Mouse (Mus musculus) megakaryocyte, embryonic 14.5 days (primary cell): ENCODE measurements at regions not wholly inside any gene's neighbourhood (a gene's known extent, or its start where the extent isn't known, plus 50 kb on each side); places are given as distances from the start of the nearest gene placed in this dataset.

Experiments
- FLI1 ChIP-seq: IDR thresholded peaks from 2 replicates; pipeline ENCODE4 v1.6.1; 2012; ENCODE audit warnings: low read length, inconsistent platforms, mixed read lengths
- GATA1 ChIP-seq: IDR thresholded peaks from 3 replicates; pipeline ENCODE4 v1.6.1; 2012; ENCODE audit warnings: mixed read lengths, low read length, inconsistent platforms, borderline replicate concordance

DNA sequence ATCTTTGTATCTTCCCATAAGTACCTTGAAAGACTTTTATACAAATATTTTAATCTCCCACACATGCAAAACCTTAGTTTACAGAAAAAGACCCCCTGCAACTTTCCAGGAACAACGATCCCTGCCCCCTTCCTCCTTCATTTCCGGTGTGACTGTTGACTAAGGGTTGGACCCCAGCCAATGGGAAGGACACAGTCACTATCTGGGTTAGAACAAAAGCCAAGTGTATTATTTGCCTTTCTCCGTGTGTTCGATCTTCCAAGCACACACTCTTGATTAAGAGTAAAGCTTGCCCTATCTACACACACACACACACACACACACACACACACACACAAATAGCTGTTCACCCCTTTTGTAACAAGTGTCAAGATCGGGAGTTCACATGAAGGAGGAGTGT, 172.8 kb upstream of the Atp2b1 start:
- TF ChIP-seq GATA1: no peak
- no peak for TF ChIP-seq FLI1
